Mouse (Mus musculus) cerebellum, adult 2 months (tissue): ENCODE results near the gene Ascl3. TPM values are rescaled to one million over a fixed set of nuclear protein-coding genes. Genes with fewer than 3 reads are reported as not detected.
A peak's percentile ranks its signal among the peaks of the same experiment; 100 is the strongest.

Experiments used
- DNase-seq, 2 experiments: peaks; one replicate each; pipeline ENCODE4 v3.0.0; 2021
- H3K27ac ChIP-seq: fragments of 200-500 bp; 2 replicates; pipeline ENCODE4 v1.5.1; 2012; ENCODE audit warnings: low read length, control low read depth, inconsistent platforms; ENCODE audit not compliant: insufficient read depth
- H3K27me3 ChIP-seq: fragments of 200-500 bp; 2 replicates; pipeline ENCODE4 v1.6.1; 2012; ENCODE audit warnings: inconsistent platforms, mild to moderate bottlenecking, low read length, moderate library complexity; ENCODE audit not compliant: control insufficient read depth, insufficient read depth
- H3K4me1 ChIP-seq: fragments of 200-500 bp; 2 replicates; pipeline ENCODE4 v1.6.1; 2011; ENCODE audit warnings: low read length; ENCODE audit not compliant: control insufficient read depth, insufficient read depth
- H3K4me3 ChIP-seq: fragments of 200-500 bp; replicated peaks from 2 replicates; pipeline ENCODE3; 2011; ENCODE audit warnings: mild to moderate bottlenecking, low read depth, low read length, control low read depth; ENCODE audit not compliant: insufficient read depth
- CTCF ChIP-seq: fragments of 200-500 bp; IDR thresholded peaks from 2 replicates; pipeline ENCODE4 v1.5.1; 2011; ENCODE audit warnings: low read depth, mild to moderate bottlenecking, control low read depth, low read length, moderate library complexity, borderline replicate concordance; ENCODE audit not compliant: insufficient read depth
- POLR2A ChIP-seq: fragments of 200-500 bp; IDR thresholded peaks from 2 replicates; pipeline ENCODE4 v1.6.1; 2011; ENCODE audit warnings: low read length, control low read depth, borderline replicate concordance; ENCODE audit not compliant: insufficient read depth
- WGBS: fragments of 180-500 bp; shearing (Covaris S2); methylation state at CpG from one replicate; pipeline ENCODE4 v1.1.7; 2018; 5-methylcytosine and 5-hydroxymethylcytosine counted together
- polyA plus RNA-seq: library from polyadenylated mRNA; depleted of rRNA; stranded (reverse); fragments of >200 nt; gene quantifications from 2 replicates; pipeline ENCODE4 v1.2.3, GENCODE M21; 2012; rRNA removed

The Ascl3 gene
- polyA plus RNA-seq: 0.22 and 0.39 TPM in 2 replicates

- WGBS: 94% methylated on average over 5 of the region's 5 CpGs
- Histone ChIP-seq H3K27ac (no peak within 1 kb of the TSS), H3K4me1 (no peaks in the 10 kb centered on the region), H3K27me3 (no peaks in the 10 kb centered on the region), H3K4me3 (no peak within 1 kb of the TSS)
- no peak for DNase-seq
- TF ChIP-seq CTCF (no peak), POLR2A (no peak)
Observed at GRCm38 (mm10) chr7:109731626-109732025, at the start of gene Ascl3. Ascl3 (minus strand) TSS chr7:109731726.

- under 1% methylated on average over 24 of the region's 24 CpGs for WGBS
- Histone ChIP-seq H3K27me3 (no peaks in the 10 kb centered on the region), H3K4me3 (peak overlapping the region; percentile 59), H3K27ac (no peak overlapping the region), H3K4me1 (peaks cover 3% of the 10 kb centered on the region; the same call in 1 of the 2 replicates)
- no peak for DNase-seq
- TF ChIP-seq CTCF: no peak
- no peak for TF ChIP-seq POLR2A
Observed at GRCm38 (mm10) chr7:109781087-109781469, 49.6 kb upstream of the Ascl3 start.

GRCm38 (mm10) chr7:109772251-109772650 is 40.7 kb upstream of the Ascl3 start:
- no peak for DNase-seq
- Histone ChIP-seq H3K4me1 (no peaks in the 10 kb centered on the region), H3K27ac (no peak overlapping the region), H3K27me3 (no peaks in the 10 kb centered on the region), H3K4me3 (no peak overlapping the region)
- TF ChIP-seq CTCF (no peak), POLR2A (no peak)

GRCm38 (mm10) chr7:109768699-109769383 is 37.3 kb upstream of the Ascl3 start:
- Histone ChIP-seq H3K4me3 (no peak overlapping the region), H3K27ac (no peak overlapping the region), H3K27me3 (no peaks in the 10 kb centered on the region), H3K4me1 (no peaks in the 10 kb centered on the region)
- no peak for TF ChIP-seq POLR2A
- TF ChIP-seq CTCF: no peak
- WGBS: 61% methylated on average over 2 of the region's 2 CpGs
- DNase-seq: no peak

GRCm38 (mm10) chr7:109767575-109768350 is 36.2 kb upstream of the Ascl3 start:
- 84% methylated on average over 7 of the region's 7 CpGs for WGBS
- Histone ChIP-seq H3K4me3 (no peak overlapping the region), H3K4me1 (no peaks in the 10 kb centered on the region), H3K27me3 (no peaks in the 10 kb centered on the region), H3K27ac (no peak overlapping the region)
- TF ChIP-seq CTCF: no peak
- TF ChIP-seq POLR2A: no peak
- no peak for DNase-seq

GRCm38 (mm10) chr7:109764009-109764408 is 32.5 kb upstream of the Ascl3 start:
- no peaks in the 10 kb centered on the region for H3K27me3 ChIP-seq
- H3K4me3 ChIP-seq: no peak overlapping the region
- H3K27ac ChIP-seq: no peak overlapping the region
- H3K4me1 ChIP-seq: no peaks in the 10 kb centered on the region
- no peak for TF ChIP-seq CTCF
- WGBS: 77% methylated on average over 2 of the region's 2 CpGs
- DNase-seq: no peak

GRCm38 (mm10) chr7:109756291-109756690 is 24.8 kb upstream of the Ascl3 start:
- no peaks in the 10 kb centered on the region for H3K4me1 ChIP-seq
- 95% methylated on average over 3 of the region's 3 CpGs for WGBS
- no peak overlapping the region for H3K27ac ChIP-seq
- H3K27me3 ChIP-seq: no peaks in the 10 kb centered on the region; the same call in 1 of the 2 replicates
- no peak for TF ChIP-seq POLR2A
- TF ChIP-seq CTCF: no peak
- no peak overlapping the region for H3K4me3 ChIP-seq
- no peak for DNase-seq

GRCm38 (mm10) chr7:109754034-109754433 is 22.5 kb upstream of the Ascl3 start:
- no peak for DNase-seq
- TF ChIP-seq POLR2A: no peak
- TF ChIP-seq CTCF: no peak
- Histone ChIP-seq H3K27me3 (no peaks in the 10 kb centered on the region; the same call in 1 of the 2 replicates), H3K4me1 (peaks cover 2% of the 10 kb centered on the region; the same call in 1 of the 2 replicates), H3K27ac (no peak overlapping the region), H3K4me3 (no peak overlapping the region)
- WGBS: 93% methylated on average over 8 of the region's 8 CpGs
